Mouse (Mus musculus) CH12.LX (cell line): ENCODE measurements around the gene Prdm5.

Experiments
- BHLHE40 ChIP-seq: IDR thresholded peaks from 2 replicates; pipeline ENCODE4 v1.6.1; 2011; ENCODE audit warnings: mild to moderate bottlenecking, low read depth, low read length, improper control_type of control experiment
- CHD2 ChIP-seq: IDR thresholded peaks from 2 replicates; pipeline ENCODE4 v1.6.1; 2011; ENCODE audit warnings: low read length, improper control_type of control experiment
- ELF1 ChIP-seq: IDR thresholded peaks from 2 replicates; pipeline ENCODE4 v1.6.1; 2014; ENCODE audit warnings: low read depth, mild to moderate bottlenecking, inconsistent platforms, low read length, improper control_type of control experiment
- MAX ChIP-seq: IDR thresholded peaks from 2 replicates; pipeline ENCODE4 v1.6.1; 2011; ENCODE audit warnings: low read length, improper control_type of control experiment
- POLR2A ChIP-seq: IDR thresholded peaks from 2 replicates; pipeline ENCODE4 v1.6.1; 2011; ENCODE audit warnings: low read depth, mild to moderate bottlenecking, improper control_type of control experiment, low read length

GRCm38 (mm10) chr6:65906657-65907182 is 127.9 kb downstream of the Prdm5 start:
- TF ChIP-seq ELF1, result no peak
- no peak for TF ChIP-seq BHLHE40
- TF ChIP-seq CHD2, result no peak
- no peak for TF ChIP-seq MAX
- TF ChIP-seq POLR2A, result no peak
